Mouse (Mus musculus) naive thymus-derived CD4-positive, alpha-beta T cell, adult 2 months (primary cell): ENCODE results near the gene Arhgap8.
A peak's percentile ranks its signal among the peaks of the same experiment; 100 is the strongest.
"Not testable (repeated sequence)": the region's sequence is repeated elsewhere in the genome, so short reads cannot be mapped to it uniquely, and the experiment has no call there.

Experiments
- DNase-seq: peaks from one replicate; pipeline ENCODE4 v3.0.0-alpha.2; 2011; ENCODE audit warnings: low read depth

Arhgap8 gene

DNA sequence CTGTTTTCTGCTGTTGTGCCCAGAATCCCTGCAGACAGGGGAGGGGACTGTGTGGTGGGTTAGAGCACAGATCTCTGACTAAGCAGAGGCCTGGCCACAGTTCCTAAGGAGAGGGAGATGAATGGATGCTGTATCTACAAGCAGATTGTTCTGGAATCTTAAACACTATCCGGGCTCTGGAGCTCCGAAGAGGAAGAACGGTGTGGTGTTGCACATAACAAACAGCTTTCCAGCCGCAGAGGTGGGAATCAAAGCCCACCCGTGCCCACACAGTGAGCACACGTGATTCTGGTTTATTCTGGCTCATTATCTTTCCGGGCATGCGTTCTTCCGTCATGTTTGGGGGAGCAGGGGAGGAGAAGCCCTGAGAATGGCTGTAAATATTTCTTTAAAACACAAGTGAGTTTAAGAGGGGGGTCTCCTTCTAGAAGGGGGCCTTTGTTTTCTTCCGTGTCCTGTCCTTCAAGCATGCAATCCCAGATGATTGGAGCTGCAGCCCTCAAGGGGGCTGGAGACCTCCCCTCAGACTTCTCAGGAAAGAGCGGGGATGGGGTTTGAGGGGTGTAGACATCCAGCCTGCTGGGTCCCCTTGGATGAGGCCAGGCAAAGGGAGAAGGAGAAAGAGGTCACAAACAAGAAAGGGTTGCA is 16.6 kb downstream of the Arhgap8 start:
- no peak for DNase-seq

DNA sequence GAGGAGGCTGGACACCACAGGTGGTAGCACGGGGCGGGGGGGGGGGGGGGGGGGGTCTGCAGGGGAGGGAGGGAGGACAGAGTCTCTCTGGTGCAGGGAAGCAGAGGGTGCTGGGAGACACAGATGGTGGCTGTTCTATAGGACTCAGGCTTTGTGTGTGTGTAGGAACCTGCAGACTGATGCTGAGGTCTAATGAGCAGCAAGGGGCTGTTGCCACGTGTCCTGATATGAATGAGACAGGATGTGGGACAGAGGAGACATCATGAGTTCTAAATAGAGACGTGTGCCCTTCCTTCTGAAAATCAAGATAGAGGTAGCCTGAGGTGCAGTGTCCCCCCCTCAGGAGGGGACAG is 17.1 kb downstream of the Arhgap8 start:
- DNase-seq = no peak

DNA sequence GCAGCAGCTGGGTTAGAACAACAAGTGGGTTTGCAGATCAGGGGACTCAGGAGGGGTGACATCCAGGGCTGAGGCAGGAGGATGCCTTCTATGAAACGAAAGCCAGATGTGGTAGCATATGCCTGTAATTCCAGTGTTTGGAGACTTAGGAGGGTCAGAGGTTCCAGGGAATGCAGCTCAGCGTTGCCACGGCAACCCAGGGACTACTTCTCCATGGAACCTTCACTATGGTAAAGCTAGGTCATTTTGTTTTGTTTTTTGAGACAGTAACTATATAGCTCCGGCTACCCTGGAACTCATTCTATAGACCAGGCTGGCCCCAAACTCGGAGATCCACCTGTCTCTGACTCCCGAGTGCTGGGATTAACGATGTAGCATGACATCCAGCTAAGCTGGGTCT is 18.4 kb downstream of the Arhgap8 start:
- no peak for DNase-seq

DNA sequence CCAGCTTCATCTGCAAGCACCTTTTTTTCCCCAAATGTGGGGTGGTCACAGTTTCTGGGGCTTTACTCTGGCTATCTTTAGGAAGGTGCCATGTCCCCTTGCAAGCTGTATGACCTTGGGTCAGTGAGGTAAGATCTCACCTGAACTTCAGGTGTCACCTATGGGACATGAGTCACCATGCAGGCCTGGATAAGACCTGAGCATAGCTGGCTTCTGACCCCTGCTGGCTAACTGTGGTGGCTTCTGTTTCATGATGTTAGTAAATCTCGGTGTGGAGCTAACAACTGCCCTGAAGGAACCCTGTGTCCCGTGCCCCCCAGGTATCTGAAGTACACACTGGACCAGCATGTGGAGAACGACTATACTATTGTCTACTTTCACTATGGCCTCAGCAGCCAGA is 21.7 kb downstream of the Arhgap8 start:
- DNase-seq = no peak

DNA sequence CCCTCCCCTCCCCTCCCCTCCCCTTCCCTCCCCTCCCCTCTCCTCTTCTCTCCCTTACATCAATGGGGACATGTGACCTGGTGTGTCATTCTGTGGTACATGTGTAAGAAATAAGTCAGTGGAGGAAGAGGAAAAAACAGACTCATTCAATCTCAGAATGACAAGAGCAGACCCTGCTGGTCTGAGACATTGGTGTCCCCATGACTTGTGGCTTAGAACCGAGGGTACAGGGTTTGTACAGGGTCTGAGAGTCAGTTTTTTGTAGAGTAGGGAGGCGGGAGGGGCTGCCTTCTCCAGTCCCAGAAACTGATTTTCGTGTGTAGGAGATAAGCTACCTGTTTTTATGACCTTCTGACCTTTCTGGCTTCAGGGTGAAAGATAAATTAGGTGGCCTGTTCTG is 23.5 kb downstream of the Arhgap8 start:
- DNase-seq = no peak

DNA sequence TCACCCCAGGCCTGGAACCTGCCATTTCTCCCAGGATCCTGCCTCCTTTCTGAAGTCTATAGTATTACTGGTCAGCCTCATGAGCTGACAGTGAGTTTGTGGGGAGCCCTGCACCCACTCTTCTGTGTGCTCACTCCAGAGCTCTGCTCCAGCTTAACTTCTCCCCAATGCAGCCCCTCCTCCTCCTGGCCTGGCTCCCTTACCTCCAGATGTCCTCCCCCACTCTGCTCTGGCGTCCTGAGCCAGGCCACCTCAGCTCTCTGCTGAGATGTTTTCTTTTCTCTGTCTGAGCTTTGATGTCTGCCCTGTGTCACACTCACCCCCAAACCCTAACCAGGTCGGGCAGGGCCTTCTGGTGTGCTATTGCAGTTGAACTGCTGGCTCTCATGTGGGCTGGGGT is 24.5 kb downstream of the Arhgap8 start:
- DNase-seq = no peak

DNA sequence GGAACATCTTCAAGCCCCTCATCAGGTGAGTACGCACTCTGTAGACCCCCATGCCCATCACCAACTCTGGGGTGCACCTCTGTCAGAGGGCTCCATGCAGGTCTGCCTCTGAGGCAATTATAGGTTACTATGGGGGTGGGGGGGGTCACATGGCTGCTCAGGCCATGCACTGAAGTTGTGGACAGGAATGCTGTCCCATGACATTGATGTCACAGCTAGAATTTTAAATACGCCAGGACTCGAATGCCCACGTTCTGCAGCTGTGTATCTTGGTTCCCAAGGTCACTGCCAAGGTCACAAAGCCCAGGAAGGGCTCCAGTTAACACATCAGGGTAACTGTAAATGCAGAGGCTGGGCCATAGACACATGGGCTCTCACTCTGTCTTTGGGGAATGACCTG is 26.0 kb downstream of the Arhgap8 start:
- DNase-seq = no peak

DNA sequence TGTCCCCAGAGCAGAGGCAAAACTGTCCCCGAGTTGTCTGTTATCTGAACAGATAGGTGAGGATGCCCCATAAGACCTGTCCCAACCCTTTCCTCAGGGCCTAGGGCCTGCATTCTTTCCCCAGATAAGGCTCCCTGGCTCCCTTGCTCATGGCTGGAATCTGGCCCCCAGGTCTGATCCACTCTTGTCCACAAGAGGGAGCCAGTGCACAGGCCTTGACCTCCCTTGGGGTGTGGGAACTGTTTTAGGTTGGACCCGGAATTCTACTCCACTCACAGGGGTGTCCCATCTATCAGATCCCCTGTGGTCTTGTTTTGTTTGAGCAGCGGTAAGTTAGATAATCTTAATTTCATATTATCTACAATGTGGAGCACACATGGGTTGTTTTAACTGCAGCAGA is 35.1 kb downstream of the Arhgap8 start:
- DNase-seq = peak; percentile 53

DNA sequence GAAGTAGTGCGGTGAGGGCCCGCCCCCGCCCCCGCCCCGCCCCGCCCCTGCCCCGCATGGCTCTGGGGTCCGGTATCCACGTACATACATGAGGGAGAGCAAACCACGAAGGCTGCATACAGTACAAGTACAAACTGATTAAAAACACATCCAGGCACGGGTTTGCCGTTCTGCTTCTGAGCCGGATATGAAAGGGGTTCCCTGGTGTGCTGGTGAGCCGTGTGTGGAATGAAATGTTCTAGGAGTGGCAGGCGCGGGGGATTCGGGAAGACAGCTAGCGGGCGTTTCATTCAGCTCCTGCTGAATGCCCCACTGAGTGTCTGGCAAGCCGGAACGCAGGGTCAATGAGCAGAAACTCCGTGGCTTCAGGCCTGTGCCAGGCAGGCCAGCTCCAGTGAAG is 36.6 kb downstream of the Arhgap8 start:
- DNase-seq = no peak

DNA sequence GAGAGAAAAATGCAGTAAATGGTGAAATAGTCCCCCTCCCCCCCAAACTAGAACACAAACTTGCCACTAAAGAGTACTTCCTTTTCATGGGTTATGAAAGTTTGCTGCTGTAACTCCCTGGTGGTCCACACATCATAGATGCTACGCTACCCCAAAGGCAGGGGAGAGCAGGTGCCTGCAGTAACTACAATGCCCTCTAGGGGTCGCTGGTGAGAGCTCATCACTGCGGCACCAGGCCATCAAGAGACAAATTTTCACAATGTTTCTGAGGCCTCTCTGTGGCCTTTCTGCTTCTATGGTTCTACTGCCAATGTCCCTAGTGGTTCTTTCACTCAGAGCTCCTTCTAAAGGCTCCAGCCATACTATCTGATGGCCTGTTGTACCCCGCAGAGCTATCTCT is 38.6 kb downstream of the Arhgap8 start:
- DNase-seq = peak; percentile 45

DNA sequence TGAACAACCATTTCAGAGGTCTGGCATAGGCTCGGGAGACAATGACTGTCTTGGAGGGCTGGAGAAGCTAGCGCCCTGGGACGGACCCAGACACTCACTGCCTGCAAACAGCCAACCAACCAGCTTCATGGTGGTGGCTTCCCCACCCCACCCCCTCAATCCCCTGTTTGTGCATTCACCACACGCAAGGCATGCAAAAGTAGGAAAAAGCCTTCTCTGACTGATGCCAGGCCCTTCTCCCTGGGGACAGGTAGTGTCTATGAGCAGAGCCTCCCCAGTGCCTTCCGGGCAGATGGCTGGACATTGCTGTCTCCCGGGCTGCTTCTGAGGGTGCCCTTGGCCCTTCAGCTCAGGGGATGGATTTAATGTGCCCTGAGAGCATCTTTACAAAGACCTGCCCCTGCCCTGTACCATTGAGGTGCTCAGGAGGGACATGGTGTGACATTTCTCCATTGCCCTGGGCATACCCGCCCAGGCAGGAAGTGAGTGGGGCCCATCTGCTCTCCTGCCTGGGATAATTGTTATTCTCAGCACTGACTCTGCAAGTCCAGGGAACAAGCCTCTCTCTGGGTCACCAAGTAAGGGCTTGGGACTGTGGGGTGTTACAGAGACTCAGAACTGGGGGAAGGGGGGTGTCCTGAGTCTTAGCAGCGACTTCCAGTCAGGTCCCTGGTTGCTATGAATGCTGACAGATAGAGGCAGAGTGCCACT is 43.0 kb downstream of the Arhgap8 start:
- DNase-seq = no peak

DNA sequence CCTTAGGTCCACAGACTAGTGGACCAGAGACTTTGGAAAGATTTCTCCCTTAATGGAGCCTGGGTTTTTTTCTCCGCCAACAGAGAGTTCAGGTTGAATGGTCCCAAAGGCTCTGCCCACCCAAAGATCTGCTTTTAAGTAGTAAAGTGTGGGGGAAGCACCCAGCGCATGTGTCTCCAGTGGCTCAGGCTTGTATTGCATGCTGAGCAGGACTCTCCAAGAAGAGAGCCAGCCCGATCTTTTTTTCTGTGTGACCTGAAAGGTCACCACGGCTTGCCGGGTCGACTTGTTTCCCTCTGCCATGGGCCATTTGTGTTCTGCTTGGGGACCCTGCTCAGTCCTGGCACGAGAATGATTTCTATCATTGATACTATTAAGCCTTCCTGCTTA is 43.6 kb downstream of the Arhgap8 start:
- DNase-seq = no peak

DNA sequence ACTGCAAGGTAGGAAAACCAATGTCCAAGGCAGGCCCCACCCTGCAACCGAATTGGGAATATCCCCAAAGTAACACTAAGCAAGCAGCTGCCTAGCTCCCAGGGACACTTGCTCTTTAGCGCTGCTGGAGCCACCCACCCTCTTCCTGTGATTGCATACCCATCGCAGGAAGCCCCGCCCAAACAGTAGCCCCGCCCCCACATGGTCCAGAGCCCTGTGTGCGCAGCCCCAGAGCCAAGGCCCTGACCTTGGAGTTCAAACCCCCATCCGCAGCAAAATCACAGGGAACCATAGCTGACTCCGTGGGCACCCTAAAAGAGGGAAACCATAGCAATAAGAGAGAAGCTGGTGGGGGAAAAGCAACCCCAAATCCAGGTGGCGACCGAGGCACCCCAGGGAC is 46.8 kb downstream of the Arhgap8 start:
- no peak for DNase-seq

DNA sequence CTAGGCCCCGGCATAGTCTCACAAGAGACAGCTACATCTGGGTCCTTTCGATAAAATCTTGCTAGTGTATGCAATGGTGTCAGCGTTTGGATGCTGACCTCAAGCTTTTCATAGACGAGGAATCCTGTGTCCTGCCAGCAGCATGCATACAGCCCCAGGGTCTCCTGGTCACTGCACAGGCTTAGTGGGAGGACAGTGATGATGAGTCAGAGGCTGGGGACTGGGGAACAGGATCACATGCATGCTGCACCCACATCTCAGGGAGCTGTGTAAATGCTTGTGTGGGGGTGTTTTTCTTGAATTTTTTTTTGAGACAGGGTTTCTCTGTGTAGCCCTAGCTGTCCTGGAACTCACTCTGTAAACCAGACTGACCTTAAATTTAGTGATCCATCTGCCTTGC is 48.7 kb downstream of the Arhgap8 start:
- DNase-seq = not testable (repeated sequence)

DNA sequence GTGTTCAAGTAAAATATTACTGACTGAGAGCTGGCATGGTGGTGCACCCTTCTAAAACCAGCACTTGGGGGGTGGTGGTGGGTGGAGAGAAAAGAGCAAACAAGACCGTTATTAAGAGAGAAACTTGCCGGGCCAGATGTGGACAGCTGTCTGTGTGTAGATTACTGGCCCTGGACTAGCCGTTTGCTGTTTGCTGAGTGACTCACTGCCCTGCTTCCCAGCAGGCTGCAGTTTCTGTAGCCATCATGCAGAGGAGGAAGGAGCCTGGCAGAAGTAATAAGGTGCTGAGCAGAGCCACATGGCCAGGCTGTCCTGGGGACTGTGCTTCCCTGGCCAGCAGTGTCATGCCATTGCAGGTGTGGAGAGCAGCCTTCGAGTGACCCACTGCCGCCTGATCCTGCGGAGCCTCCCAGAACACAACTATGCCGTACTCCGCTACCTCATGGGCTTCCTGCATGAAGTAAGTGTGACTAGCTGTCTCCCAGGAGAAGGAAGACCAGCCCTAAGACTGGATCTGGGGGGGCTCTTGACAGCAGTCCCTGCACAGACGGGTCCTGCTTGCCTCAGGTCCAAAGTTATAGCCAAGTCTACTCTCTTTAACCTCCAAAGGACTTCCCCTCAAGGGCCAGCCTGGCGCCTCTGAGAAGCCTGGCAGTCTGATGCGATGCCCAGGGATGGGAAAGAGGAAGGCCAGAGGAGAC is 49.9 kb downstream of the Arhgap8 start:
- DNase-seq = no peak

DNA sequence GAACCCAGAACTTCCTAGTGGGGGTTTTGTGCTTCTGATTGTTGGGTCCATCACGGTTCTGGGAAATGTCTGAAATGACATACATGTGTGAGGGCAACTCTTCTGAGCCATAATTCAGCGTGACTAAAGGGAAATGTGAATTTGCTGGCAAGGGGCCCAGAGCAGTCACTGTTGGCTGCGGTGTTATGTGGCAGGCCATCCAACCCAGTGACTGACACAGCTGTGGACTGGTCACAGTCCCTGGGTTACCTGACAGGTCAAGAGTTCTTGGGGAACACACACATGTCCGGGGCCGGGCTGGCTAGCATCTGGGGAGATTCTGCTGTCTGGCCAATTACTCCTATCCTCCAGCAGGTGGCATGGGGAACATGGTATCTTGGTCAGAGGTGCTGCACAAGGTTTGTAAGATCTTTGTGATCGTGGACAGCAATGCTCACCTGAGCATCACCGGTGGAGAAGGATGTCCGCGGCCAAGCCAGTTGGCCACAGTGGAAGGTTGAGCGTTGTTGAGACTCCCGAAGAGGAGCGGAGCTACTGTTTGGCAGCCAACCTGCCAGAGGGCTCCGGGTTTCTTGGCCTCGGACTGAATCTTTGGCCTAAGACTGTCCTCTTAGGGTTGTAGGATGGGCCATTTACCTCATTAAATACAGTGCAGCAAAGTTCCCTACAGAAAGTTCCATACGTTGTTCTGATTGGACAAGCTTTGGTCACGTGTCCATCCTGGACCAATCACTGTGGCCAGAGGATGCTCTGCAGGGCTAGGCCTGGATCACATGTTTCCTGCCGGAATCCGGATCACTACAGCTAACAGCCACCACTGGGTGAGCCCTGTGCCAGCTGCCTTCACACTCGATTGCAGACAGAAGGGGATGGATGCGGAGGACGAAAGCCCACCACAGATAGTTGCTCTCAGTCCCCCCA is 52.6 kb downstream of the Arhgap8 start:
- DNase-seq = no peak

DNA sequence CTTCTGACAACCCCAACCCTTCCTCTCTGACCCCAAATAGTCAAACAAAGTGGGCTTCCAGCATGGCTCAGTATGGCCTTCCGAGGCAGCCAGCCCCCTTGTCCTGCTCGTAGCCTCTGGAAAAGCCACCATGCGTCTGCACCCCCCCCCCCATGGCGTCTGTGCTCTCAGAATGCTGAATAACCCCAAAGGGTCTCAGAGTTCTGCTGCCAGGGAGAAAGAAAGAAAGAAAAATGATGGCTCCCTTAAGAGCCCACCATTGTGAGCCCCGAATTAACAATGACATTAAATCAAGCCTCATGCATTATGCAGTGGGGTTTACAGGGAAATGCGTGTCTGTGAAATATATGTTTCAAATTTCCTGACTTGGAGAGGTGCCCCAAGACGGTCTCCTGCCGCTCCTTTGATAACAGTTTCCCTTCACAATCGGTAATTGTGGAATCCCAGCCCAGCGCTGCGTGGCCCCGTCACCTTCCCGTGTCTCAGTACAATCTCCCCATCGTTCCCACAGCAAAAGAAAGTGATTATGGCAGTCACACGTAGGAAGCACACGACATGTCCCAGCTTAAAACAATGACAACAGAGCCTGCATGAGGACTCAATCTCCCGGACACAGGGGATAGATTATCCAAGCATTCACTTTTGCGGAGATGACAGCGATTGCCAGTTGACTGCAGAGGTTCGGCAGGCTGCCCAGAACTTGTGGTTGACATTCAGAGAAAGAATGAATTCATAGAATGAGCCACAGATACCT is 55.7 kb downstream of the Arhgap8 start:
- no peak for DNase-seq

DNA sequence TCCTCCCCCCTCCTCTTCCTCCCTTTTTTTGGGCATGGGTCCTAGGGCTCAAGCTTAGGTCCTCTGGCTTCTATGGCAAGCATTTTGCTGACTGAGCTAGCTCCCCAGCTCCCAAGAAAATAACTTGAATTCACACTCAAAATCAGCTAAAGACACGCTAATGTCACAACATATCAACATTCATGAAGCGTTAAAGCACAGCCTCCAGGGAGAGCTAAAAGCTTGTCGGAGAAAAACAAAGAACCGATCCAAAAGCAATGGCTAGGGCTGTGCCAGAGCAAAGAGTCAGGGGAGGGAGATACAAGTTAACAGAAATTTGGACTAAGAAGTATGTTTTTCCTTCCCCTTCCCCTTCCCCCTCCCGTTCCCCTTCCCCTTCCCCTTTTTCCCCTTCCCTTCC is 58.7 kb downstream of the Arhgap8 start:
- DNase-seq = no peak

DNA sequence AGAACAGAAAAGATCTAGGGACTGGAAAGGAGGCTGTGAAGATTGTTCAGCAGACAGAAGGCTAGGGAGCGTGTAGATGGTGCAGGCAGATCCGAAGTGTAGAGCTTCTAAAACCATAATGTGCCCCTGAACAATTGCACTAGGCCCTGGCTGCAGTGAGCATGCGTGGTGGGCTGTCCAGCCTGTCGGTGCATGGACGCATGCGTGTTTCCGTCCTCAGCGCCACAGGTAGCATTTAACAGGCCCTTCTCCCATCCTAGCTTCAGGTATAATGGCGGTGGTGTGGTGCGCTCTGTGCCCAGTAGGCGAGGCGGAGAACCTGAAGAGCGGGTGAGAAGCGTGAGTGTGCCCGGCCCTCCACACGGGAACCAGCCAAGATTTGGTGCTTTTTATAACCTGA is 65.0 kb downstream of the Arhgap8 start:
- DNase-seq = no peak

DNA sequence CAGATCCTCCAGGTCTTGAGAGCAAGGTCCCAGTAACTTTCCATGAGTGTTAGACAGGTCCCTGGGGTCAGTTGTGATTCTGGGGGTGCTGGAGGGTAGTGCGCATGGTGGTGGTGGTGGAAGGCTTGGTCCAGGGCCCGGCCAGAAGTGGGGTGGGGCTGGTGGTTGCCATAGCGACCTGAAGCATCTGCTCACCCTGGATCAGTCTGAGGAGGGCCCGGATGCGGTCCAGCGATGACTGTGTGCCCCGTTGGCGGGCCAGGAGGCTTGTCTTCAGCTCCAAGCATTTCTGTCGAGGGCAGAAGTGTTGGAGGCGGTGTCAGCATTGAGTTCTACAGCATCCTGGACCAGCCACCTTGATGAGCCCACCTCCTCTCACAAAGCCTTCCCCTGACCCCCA is 67.3 kb downstream of the Arhgap8 start:
- no peak for DNase-seq

DNA sequence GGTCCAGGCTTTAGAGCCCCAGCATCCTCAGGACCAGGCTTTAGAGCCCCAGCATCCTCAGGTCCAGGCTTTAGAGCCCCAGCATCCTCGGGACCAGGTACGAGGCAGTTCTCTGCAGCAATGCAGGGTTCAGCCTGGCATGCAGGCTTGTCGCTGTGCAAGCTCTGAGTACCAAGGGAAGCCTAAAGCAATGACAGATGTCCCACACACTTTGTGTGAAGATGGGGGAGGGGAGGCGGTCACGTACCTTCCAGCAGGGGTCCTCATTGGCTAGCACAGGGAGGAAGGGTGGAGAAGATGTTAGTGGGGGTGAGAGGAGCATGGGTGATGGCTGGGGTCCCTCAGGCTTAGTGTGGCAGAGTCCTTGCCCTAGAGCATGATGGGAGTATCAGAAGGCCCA is 73.8 kb downstream of the Arhgap8 start:
- no peak for DNase-seq

DNA sequence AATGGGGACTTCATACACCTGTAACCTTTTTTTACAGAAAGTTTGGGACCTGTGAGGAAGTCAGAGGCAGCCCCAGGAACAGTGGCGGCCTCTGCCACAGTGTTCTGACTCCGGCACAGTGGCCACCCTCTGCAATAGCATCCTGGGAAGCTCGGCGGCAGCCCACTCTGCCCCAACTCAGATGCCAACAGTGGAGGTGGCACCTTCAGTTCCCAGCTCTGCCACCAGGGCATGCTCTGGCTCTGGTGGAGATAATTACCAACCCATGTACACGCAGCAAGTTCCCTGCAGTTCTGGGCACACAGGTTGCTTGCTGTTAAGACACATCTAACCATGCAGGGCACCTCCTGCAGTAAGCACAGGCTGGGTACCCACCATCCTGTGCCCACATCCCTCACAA is 80.3 kb downstream of the Arhgap8 start:
- peak; percentile 4 for DNase-seq
